Mouse (Mus musculus): ENCODE measurements around the gene Mpp6.
A peak's percentile ranks its signal among the peaks of the same experiment; 100 is the strongest.

Gene Mpp6

DNA sequence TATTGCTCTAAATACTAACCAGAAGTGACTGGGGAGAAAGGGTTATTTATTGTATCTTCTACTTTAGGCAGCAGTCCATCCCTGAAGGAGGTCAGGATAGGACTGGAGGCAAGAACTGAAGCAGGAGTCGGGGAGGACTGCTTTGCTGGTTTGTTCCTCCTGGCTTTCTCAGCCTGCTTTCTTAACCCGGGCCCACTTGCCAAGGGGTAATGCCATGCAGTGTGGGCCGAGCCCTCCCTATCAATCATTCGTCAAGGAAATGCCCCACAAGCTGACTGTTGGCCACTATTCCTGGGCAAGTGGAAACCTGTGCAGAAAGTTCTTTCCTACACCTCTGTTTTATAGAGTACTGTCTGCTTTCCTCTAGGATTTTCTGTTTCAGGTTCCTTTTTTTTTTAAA is 39.3 kb downstream of the Mpp6 start:
- DNase-seq (ENCODE audit: low spot score in 2 of 2), result no peak

DNA sequence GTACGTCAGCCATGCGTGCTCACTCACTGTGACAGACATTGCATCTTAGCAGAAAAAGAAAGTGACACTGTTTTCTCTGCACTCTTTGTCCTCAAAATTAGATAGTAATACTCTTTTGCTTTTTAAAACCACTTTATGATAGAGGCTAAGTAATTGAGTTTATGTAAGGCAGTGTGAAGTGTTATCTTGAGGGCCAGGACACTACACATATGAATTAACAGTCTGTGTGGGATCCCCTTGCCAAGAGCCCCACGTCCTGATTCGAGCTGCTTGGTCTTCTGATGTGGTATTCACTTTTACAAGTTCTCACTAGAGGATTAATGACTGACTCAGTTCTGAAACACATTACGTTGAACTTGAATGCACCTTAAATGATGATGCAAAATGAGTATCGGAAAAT is 49.8 kb downstream of the Mpp6 start:
- no peak for DNase-seq (ENCODE audit: low spot score in 2 of 2)

DNA sequence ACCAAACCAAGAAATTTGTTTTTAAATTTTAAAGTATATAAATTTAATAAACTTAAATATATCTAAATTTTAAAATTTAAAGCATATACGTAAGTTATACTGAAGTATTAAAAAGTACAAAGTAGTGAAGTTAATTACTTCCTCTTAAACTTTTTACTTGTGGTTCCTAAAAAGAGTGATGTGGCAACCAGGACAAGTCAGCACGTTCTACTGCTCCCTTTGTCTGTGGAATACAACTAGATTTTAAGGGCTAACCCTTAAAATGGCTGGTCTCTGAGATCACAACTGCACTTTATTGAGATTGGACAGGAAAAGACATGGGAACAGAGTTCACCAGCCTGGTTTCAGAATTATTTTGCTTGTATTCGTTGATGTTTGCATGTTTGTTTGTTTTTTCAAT is 53.0 kb downstream of the Mpp6 start:
- no peak for DNase-seq (ENCODE audit: low spot score in 2 of 2)

DNA sequence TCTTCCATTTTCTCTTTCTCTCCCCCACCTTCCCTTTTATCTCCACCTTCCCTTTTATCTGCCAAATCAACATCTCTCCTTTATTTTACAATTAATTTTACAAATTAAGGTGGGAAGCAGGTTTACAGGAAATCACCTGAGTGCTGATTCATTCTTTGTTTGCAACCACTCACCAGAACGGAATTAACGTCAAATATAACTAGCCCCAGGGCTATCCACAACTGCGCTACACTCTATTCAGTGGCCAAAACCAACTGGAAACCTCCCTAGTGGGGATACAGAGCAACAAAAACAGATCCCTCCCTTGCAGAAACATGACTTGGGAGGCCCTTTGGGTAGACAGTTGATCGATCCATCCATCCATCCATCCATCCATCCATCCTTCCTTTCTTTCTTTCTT is 58.8 kb downstream of the Mpp6 start:
- DNase-seq (ENCODE audit: low spot score in 2 of 2), result no peak

DNA sequence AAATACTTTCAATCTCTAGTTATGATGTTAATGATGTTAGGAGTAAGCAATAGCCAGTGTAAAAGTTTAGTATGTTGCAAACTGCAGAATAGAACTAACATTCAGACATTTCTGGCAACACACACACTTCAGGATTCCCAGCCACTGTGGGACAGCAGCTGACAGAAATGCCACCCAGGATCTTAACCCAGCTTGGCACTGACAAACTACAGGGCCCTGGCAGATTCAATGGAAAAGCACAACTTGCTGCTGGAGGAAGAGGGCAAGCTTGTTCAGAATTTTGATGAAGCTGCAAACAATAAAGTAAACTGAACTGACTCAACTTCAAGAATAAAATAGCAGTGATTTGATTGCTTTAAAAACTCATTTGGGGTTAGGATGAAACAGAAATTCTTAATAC is 59.7 kb downstream of the Mpp6 start:
- peak; percentile 34 to 60 for DNase-seq (ENCODE audit: low spot score in 2 of 2)

DNA sequence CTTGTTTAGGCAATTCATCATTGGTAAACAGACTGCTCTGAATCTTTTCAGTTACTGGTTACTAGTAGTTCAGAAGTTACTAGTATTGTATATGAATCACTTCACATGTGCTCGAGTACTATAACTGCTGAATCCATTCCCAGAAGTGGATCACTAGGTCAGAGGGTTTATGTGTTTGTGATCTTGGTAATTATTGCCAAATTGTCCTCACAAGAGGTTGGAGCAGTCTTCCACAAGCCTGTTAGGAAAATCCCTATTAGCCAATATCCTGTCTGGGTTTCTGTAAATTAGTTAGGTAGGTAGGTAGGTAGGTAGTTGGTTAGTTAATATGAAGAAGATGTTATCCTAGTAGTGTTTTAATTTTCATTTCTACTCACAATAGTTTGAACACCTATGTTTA is 65.7 kb downstream of the Mpp6 start:
- no peak for DNase-seq (ENCODE audit: low spot score in 2 of 2)

DNA sequence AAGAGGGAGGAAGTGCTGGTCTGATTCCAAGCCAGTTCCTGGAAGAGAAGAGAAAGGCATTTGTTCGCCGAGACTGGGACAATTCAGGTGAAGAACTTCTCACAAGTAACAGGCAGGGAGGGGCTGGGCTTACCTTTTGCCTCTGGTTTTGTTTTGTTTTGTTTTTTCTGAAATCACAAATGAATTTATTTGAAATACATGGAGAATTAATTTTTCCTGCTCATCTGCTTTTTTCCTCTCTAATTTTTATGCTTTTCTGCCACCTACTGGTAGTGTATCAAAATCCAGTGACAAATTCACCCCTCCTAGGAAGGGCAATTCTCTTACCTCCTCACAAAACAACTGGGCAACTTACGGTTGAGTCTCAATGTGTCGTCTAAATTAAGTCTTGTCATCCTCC is 70.1 kb downstream of the Mpp6 start:
- no peak for DNase-seq (ENCODE audit: low spot score in 2 of 2)

DNA sequence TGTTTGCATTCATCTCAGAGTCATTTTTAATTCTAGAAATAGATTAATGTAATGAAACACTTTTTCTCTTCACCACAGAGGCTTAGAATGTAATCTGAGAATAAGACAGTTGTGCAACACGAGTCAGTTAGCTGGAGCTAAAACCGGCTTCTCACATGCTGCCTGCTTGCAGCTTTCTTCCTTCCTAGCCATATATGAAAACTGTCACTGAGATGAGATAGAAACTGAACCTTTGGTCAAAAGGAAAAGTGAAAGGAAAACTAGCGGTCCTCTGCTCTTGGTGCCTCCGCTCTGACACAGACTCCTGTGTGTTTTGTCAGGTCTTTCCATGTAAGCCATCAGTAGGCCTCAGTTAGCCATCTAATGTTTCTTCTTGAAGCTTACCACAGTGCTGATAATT is 77.9 kb downstream of the Mpp6 start:
- no peak for DNase-seq (ENCODE audit: low spot score in 2 of 2)

DNA sequence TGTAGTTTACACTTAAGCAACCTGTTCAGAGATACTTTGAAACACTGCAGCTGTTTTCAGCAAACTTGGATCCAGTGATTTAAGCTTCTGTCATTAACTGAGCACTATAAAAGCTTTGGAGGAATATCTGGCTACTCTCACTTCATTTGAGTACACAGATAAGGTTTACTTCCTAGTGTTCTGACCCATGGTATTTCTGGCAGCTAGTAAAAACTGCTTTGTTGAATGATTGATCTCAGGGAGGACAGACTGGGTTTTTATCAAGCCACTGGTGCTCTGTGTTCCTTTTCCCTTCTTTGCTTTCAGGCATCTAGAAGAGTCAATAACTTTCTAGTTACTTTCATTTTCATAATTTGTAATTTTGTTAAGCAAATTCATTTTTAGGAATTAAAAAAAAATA is 79.3 kb downstream of the Mpp6 start:
- no peak for DNase-seq (ENCODE audit: low spot score in 2 of 2)

DNA sequence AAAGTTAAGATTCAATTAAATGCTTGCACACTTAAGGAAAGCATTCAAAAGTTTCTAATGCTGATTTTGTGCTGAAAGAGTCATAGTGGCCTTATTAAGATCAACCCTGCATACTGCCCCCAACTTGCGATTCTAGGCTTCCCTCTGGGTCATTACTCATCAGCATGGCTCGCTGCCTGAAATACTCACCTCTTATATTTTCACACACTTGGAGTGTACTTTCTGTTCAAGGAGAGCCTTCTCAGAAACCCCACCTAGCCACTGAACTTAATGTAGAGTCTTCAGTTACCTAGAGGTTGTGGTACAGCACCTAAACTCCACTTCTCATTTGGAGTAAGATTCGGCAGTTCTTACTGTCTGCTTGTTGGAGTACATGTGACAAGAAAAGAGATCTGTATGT is 81.6 kb downstream of the Mpp6 start:
- DNase-seq (ENCODE audit: low spot score in 2 of 2), result no peak

DNA sequence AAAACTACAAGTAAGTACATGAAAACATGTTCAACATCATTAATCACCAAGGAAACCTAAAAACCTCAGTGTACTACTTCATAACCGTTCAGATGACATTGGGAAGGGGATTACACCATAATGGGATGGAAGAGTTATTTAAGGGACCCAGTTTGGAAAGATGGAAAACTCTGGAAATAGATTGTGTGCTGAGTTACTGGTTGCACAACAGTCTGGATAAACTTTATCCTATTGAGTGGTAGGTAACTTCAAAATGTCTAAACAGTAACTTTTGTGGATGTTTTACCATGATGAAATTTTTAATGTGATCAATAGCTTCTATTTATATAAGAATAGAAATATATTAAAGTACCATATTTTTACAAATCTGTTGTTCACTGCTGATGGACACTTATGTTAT is 82.1 kb downstream of the Mpp6 start:
- no peak for DNase-seq (ENCODE audit: low spot score in 2 of 2)

DNA sequence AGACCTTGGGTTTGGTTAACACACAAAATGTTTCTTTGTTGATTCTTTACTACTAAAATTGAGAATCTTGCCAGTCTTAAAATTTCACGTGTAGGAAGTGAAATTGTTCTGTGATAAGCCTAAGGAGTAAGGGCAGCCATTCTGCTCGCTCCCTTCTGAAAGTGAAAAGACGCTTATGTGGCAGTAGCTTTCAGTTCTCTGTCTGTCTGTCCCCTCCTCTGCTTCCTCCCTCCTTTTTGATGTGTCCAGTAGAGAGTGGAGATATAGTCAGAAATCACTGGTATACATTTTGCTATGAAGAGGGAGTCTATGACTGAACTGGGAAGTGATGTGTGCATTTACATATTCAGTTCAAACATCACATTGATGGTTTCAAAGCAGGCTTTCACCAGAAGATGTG is 82.8 kb downstream of the Mpp6 start:
- no peak for DNase-seq (ENCODE audit: low spot score in 2 of 2)

DNA sequence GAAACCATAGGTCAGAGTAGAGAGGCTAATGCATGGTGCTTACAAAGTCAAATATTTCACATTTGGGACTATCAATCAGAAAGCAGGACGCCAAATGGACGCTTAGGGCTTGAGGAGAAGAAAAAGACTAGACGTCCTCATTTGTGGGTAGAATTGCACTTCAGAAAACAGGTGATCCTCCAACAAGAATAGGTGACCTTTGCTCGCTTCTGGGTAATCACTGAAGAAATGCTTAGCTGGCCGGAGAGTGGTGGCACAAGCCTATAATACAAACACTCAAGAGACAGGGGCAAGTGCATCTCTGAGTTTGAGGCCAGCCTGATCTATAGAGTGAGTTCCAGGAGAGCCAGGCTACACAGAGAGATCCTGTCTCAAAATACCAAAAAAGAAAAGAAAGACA is 83.8 kb downstream of the Mpp6 start:
- no peak for DNase-seq (ENCODE audit: low spot score in 2 of 2)

DNA sequence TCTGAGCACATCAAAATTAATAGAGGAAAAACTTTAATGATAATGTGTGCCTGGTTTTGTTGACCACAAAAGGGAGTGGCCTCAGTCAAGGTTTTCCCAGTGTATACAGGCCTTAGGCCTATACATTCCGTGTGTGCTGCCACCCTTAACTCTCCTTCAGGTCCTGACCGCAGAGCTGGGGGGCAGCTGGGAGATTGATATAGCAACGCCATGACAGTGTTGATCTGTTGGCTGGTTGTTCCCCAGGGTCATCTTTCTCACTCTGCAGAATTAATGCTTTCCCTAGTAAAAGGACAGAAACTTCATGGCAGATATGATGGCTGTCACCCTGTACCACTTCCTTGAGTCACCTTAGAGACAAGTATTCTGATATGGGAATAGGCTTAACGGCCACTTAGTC is 94.3 kb downstream of the Mpp6 start:
- DNase-seq (ENCODE audit: low spot score in 2 of 2), result no peak

DNA sequence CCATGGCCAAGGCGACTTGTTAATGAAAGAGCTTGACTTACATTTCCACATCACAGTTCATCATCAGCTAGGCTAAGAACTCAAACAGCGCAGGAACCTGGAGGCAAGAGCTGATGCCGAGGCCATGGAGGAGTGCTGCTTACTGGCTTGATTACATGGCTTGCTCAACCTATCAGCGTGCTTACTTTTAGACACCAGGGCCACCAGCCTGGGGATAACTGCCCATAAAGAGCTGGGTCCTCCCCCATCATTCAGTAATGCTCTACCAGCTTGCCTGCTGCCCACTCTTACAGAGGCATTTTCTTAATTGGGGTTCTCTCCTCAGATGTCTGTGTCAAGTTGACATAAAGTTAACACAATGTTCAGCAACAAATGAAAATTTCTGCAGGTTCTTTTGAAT is 95.1 kb downstream of the Mpp6 start:
- no peak for DNase-seq (ENCODE audit: low spot score in 2 of 2)

DNA sequence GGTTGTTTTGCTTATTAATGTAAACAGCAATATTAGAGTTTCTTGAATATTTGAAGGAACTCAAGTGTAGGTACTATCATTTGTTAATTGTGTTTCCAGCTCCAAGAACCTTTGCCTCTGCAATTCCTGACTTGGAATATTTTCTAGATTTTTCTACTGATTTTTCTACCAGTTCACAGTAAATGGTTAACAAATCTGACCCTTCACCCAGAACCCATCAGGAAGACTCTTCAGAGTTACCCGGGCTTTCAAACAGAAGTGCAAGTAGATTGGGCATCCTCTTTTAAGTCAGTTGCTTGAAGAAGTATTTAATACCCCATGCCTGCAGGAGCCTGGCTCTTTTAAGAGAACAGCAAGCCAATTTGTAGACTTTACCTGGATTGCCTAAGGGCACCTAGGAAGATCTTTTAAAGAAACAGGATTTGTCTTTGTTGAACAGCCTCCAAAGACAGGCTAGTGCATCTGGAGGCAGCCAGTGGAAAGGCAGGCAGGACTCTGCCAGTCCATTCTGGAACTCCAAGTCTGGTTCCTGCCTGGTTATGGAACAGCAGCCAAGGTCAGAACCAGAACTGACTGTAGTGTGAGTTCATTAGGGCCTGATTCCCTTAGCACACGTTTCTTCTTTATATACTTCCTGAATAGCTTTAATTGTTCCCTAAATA is 104.8 kb downstream of the Mpp6 start:
- no peak for DNase-seq (ENCODE audit: low spot score in 2 of 2)

DNA sequence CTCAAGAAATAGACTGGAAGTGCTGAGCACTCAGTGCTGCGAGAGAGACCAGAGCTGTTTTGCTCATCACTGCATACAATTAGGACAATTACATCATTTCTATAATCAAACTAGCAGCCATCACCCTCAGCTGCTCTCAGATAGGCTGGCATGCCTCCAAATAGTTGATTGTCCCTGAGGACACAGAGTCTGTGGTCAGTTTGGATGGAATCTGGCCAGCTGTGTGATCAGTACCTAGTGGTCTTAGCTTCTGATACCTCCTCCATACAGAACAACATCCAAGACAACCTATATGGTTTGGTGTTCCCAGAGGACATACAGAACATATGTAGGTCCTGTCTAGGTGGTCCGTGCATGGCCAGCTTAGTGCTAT is 105.3 kb downstream of the Mpp6 start:
- no peak for DNase-seq (ENCODE audit: low spot score in 2 of 2)

DNA sequence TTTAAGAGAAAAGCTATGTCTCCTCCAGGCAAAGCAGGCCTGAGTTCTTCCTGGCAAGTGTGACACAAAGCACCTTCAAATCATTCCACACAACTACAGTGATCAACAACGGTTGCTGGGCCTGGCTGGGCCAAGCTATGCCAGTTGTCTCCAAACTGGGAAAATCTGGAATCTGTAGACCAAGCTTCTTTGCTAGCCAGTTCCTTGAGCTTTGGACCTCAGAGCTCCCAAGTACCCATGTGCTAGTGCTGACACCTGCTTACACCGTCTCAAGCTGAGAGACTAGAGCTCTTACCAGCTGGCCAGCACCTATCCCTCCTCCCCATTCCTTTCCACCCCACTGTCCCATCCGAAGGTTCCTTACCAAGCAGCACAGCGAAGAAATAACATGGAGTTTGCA is 105.9 kb downstream of the Mpp6 start:
- no peak for DNase-seq (ENCODE audit: low spot score in 2 of 2)

DNA sequence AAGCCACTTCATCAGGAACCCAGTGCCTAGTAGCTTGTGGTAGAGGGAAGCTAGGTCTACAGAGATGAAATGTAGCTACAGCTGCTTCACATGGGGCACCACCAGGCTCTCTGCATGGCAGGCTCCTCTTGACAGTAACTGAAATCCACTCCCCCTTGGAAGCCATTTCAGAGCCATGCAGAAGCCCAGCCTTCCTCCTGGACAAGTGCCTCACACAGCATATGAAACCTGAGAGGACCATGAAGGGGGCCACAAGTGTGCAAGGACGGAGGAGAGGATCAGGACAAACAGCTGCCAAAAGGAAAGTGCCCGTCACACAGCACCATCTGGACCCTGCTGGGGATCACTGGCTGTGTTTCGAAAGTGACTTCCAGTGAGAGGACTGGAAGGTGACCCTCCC is 108.6 kb downstream of the Mpp6 start:
- no peak for DNase-seq (ENCODE audit: low spot score in 2 of 2)

DNA sequence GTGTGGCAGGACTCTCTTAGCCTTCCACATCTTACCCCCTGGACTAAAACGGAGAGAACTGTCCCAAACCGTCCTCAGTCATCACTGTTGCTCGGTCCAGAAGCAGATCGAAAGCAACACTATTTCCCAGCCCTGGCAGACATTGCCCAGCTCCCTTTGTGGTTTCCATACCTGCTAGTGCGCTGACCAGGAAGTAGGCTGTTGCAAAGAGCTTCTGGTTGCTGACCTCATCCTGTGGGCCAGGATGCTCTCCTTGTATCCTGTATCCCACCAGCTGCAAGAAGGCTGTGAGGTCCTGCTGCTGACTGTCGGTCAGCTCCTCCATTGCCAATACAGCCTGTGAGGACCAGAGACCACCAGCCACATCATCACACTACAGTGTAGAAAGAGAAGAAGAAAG is 109.0 kb downstream of the Mpp6 start:
- DNase-seq (ENCODE audit: low spot score in 2 of 2), result no peak

DNA sequence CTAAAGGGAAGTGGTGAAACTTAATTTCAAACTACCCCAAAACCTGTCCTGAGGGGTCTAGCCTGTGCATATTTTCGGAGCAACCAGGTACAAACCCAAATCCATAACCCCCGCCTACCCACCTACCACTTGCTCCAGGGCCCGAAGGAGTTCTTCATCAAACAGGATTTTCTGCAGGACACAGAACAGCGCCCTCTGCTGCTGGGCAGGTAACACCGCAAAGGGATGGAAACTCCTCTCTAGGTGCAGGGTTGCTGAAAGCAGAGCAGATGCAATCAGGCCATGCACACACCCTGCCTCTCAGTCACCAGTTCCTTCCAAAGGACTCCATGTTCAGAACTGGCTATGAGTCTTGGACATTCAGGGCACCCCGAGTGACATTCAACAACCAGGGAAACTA is 110.8 kb downstream of the Mpp6 start:
- DNase-seq (ENCODE audit: low spot score in 2 of 2), result peak in 1 of 2 experiments; percentile 41

DNA sequence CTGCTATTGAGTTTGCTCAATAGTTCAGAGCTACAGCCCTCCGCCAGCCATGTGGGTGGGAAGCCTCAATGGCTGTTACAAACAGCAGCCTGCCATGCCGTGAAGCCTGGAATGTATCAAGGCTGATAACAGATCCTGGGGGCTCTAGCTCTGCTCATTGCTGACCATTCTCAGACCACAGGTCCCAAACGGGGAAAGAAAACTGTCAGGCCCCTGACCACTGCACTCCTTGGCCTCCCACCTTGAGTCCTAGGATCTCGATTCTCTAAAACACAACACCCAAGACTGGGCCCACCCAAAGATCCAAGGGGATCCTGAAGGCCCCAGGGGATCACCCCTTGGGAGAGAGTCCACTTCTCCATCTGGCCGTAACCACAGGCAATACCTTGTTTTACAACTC is 112.3 kb downstream of the Mpp6 start:
- no peak for DNase-seq (ENCODE audit: low spot score in 2 of 2)

DNA sequence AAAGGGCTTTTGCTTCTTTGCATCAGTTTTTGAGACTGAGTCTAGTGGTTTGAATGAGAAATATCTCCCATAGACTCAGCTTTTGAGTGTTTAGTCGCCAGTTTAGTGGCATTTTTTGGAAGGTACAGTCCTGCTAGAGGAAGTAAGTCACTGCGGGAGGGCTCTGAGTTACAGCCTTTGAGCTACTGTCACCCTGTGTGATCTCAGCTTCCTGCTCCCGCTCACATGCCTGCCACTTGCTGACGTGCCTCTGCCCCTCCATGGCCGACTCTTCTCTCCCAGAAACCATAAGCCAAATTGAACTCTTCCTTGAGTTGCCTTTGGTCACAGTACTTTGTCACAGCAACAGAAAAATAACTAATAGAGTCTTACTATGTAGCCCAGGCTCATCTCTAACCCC is 112.9 kb downstream of the Mpp6 start:
- DNase-seq (ENCODE audit: low spot score in 2 of 2), result no peak

DNA sequence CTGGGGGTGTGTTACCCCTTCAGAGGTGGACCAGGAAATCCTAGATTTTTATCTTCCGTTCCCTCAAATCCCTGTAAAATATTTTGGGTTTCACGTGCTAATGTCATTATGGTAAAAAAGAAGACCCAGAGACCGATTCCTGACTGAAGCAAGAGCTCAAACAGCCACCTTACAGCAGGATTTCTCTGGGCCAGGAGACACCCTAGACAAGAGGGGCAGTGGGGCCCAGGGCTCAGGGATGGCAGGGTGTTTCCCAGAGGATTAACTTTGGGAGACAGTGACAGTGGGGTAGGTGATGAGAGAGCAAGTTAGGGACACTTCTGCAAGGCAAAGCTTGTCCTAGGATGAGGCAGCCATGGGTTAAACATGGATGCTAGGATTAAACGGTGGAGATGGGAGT is 113.6 kb downstream of the Mpp6 start:
- no peak for DNase-seq (ENCODE audit: low spot score in 2 of 2)

DNA sequence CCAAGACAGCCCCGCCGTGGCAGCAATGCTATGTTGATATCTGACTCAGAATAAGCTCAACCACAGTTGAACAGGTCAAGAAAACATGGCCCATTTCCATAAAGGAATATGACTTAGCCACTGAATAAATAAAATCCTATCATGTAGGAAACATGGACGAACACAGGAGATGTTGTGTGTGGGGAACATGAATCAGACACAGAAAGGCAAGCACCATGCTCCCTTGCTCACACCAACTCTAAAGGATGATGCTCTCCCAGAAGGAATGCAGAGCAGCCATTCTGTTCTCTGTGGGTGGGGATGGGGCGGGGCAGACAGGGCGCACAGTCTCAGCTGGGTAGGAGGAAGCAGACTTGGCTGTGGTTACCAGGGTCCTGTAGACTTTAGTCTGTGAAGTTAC is 115.2 kb downstream of the Mpp6 start:
- DNase-seq (ENCODE audit: low spot score in 2 of 2), result no peak
